Mouse (Mus musculus) B cell, adult (primary cell): ENCODE results near the gene Ubqln3. TPM values are rescaled to one million over a fixed set of nuclear protein-coding genes. Genes with fewer than 3 reads are reported as not detected.

ENCODE experiments used
- total RNA-seq: library from RNA; stranded (reverse); gene quantifications from 4 replicates; pipeline ENCODE4 v1.2.4, GENCODE M21; 2023; ENCODE audit not compliant: inconsistent age

The Ubqln3 gene
- not detected in 4 replicates for total RNA-seq

GRCm38 (mm10) chr7:104143179-104143578, at the start of gene Ubqln3:
Ubqln3 (minus strand) TSS chr7:104143279.

GRCm38 (mm10) chr7:104183292-104183691, 40.2 kb upstream of the Ubqln3 start, which contains the start of gene Olfr648:
Olfr648 (minus strand) TSS chr7:104183392.

GRCm38 (mm10) chr7:104150456-104150855, 7.4 kb upstream of the Ubqln3 start, which contains the start of gene Ubqlnl:
Ubqlnl (minus strand) TSS chr7:104150556.

GRCm38 (mm10) chr7:104137305-104137704, 5.8 kb downstream of the Ubqln3 start, which contains the start of gene Olfr643:
Olfr643 (minus strand) TSS chr7:104137405.

GRCm38 (mm10) chr7:104129726-104130125, 13.4 kb downstream of the Ubqln3 start, which contains the start of gene Ubqln5:
Ubqln5 (minus strand) TSS chr7:104129826.

GRCm38 (mm10) chr7:104104757-104104972, 38.4 kb downstream of the Ubqln3 start, which contains the start of gene Olfr646:
Olfr646 (plus strand) TSS chr7:104104873.

Other genes starting within 250 kb of the Ubqln3 start
- gene Olfr64, start 248.8 kb downstream of the Ubqln3 start, total RNA-seq = not detected in 4 replicates
- gene Olfr65, start 239.8 kb downstream of the Ubqln3 start, total RNA-seq = not detected in 4 replicates
- gene Olfr631, start 214.5 kb downstream of the Ubqln3 start, total RNA-seq = not detected in 4 replicates
- not detected in 4 replicates for gene Olfr632, start 208.9 kb downstream of the Ubqln3 start, total RNA-seq
- not detected in 4 replicates for gene Olfr633, start 198.8 kb downstream of the Ubqln3 start, total RNA-seq
- gene Olfr635, start 172.1 kb downstream of the Ubqln3 start, total RNA-seq = not detected in 4 replicates
- gene Olfr638, start 144.5 kb downstream of the Ubqln3 start, total RNA-seq = not detected in 4 replicates
- 0.16 TPM in 1 of 4 replicates, not detected in the others for gene Olfr639, start 126.0 kb downstream of the Ubqln3 start, total RNA-seq
- gene Olfr640, start 117.7 kb downstream of the Ubqln3 start, total RNA-seq = not detected in 4 replicates
- gene Olfr641, start 107.8 kb downstream of the Ubqln3 start, total RNA-seq = not detected in 4 replicates
- not detected in 4 replicates for gene Olfr642, start 90.6 kb downstream of the Ubqln3 start, total RNA-seq
- gene 4930516K23Rik, start 81.8 kb downstream of the Ubqln3 start, total RNA-seq = not detected in 4 replicates
- gene Olfr644, start 71.4 kb downstream of the Ubqln3 start, total RNA-seq = not detected in 4 replicates
- not detected in 4 replicates for gene Olfr645, start 57.8 kb downstream of the Ubqln3 start, total RNA-seq
- 0.27 to 0.29 TPM (median 0.27 TPM) in 3 of 4 replicates, not detected in the other for gene Olfr646, start 38.4 kb downstream of the Ubqln3 start, total RNA-seq
- not detected in 4 replicates for gene Ubqln5, start 13.5 kb downstream of the Ubqln3 start, total RNA-seq
- not detected in 4 replicates for gene Olfr643, start 5.9 kb downstream of the Ubqln3 start, total RNA-seq
- gene Ubqlnl, start 7.3 kb upstream of the Ubqln3 start, total RNA-seq = not detected in 4 replicates
- gene Olfm5, start 21.6 kb upstream of the Ubqln3 start, total RNA-seq = not detected in 4 replicates
- not detected in 4 replicates for gene Olfr648, start 40.1 kb upstream of the Ubqln3 start, total RNA-seq
- not detected in 4 replicates for gene Olfr649, start 52.7 kb upstream of the Ubqln3 start, total RNA-seq
- 0.33 to 0.90 TPM (median 0.54 TPM) in 4 replicates for gene Trim6, start 75.5 kb upstream of the Ubqln3 start, total RNA-seq
- 57.6 to 72.3 TPM (median 61.7 TPM) in 4 replicates for gene Trim34a, start 101.2 kb upstream of the Ubqln3 start, total RNA-seq
- 23.9 to 32.0 TPM (median 28.3 TPM) in 4 replicates for gene Trim5, start 144.8 kb upstream of the Ubqln3 start, total RNA-seq
- gene Trim12a, start 172.2 kb upstream of the Ubqln3 start, total RNA-seq = 99.6 to 116 TPM (median 109 TPM) in 4 replicates
- gene Trim34b, start 186.2 kb upstream of the Ubqln3 start, total RNA-seq = 1.8 to 3.7 TPM (median 3.2 TPM) in 4 replicates
- gene Trim12c, start 210.1 kb upstream of the Ubqln3 start, total RNA-seq = 49.4 to 56.2 TPM (median 54.7 TPM) in 4 replicates
- 24.9 to 30.6 TPM (median 28.9 TPM) in 4 replicates for gene Trim30b, start 226.6 kb upstream of the Ubqln3 start, total RNA-seq